Mouse (Mus musculus) adrenal gland, adult 8-10 months (tissue): Measurements from ENCODE around the gene Slamf1. TPM values are rescaled to one million over a fixed set of nuclear protein-coding genes. Genes with fewer than 3 reads are reported as not detected.
"Not testable (repeated sequence)": the region's sequence is repeated elsewhere in the genome, so short reads cannot be mapped to it uniquely, and the experiment has no call there.

ENCODE experiments used
- DNase-seq: peaks from one replicate; pipeline ENCODE4 v3.0.0; 2022
- total RNA-seq, 4 experiments: library from RNA; stranded (reverse); gene quantifications; 2 replicates each; pipeline ENCODE4 v1.2.4; 2022

Slamf1 gene
- total RNA-seq, 4 experiments from 2014 or later = 0.11 to 0.17 (median 0.15) TPM; not detected in 1

GRCm38 (mm10) chr1:171811048-171811447, 44.1 kb downstream of the Slamf1 start:
- not testable (repeated sequence) for DNase-seq

GRCm38 (mm10) chr1:171815545-171816439, 48.9 kb downstream of the Slamf1 start:
- no peak for DNase-seq

- no peak for DNase-seq
Observed at GRCm38 (mm10) chr1:171816991-171817390, 50.1 kb downstream of the Slamf1 start.

DNA sequence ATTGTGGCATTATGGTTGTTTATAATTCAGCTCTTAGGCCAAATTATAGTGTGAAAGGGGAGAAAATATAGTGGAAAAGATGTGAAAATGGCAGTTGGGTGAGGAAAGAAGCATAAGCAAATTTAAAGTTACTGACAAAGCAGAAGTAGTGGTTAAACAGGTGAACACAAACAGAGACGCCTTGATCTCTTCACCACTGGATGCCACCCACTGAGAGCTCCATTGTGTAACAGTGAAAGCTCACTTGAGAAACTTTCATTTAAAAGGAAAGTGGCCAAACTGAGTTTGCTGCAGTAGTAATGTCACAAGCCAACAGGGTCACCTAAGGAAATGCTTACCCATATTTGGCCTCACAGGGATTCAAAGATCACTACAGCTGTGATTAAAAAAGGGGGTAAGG, 54.4 kb downstream of the Slamf1 start:
- no peak for DNase-seq

DNA sequence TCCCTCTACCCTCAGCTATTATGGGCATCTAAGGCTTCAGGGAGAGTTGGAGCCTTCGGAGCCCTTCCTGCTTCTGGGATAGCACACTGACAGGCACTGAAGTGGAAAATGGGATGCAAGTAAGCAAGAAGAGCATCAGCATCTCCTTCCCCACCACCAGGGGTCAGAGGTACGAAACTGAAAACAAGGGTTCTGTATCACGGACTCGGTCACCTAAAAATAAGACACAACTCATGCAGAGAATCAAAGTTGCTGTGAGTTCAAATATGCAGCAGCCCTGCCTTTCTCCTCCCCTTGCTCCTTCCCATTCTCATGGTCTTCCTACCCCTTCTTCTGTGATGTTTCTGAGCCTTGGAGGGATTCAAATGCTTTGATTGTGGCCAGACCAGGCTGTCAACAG, 58.5 kb downstream of the Slamf1 start:
- no peak for DNase-seq

GRCm38 (mm10) chr1:171826164-171826563, 59.2 kb downstream of the Slamf1 start:
- no peak for DNase-seq

- no peak for DNase-seq
Observed at GRCm38 (mm10) chr1:171827674-171828073, 60.7 kb downstream of the Slamf1 start.

GRCm38 (mm10) chr1:171839488-171839887, 72.6 kb downstream of the Slamf1 start, which contains the start of gene Cd84:
Cd84 (plus strand) TSS chr1:171839697.
- DNase-seq = no peak

DNA sequence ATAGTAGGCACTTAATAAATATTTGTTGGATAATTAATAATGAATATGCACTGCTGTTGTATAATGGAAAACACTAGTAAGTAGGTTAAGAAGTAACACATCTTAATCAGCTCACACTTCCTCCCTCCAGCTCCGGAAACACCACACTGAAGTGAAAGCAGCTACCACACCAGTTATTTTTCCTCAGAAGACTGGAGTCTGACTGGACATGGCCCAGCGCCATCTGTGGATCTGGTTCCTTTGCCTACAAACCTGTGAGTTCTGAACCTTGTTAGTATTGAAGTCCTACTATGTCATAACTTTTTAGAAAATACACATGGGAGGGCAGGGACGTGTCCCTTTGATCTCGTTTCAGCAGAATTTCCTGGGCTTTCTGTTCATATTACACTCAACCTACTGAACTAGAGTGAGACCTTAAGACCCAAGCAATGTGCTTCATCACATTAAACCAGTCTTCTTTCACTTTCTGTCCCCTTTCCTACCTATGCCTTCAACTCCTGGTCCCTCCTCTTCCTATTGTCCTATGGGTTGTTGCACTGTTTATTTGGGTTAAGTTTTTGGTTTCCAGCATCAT, 73.6 kb downstream of the Slamf1 start:
- DNase-seq = no peak

GRCm38 (mm10) chr1:171845035-171845754, 78.3 kb downstream of the Slamf1 start:
- no peak for DNase-seq

DNA sequence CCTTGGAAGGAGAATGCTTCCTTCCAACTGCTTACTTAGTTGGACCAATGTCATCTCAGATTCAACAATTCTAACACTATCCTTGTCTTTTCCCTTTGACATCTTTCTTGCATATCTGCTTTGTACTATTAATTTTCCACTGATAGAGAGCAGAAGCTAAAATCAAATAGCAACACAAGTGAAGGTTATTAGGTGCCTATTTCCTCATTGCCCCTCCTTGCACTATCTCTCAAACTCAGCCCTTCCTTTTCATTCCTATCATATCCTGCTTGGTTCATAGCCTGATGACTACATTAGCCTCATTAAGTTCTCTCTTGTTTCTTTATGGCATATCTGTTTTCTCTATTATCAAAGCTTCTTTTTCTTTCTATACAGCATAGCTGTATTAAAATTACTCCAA, 81.3 kb downstream of the Slamf1 start:
- no peak for DNase-seq

DNA sequence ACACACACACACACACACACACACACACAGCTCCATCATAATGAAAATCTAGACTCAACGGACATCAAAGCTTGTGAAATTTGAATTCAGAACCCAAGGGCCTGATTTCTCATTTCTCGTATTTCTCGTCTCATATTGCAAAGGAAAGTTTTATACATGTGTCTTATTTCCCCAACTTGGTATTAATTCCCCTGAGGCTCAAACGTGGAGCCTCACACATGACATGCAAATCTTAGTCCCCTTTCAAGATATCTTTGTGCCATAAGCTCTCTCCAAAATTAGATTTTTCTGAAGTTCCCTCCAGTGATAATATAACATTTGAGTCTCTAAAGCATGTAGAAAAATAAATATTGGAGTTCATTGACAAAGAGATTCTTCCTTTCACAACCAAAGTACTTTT, 81.8 kb downstream of the Slamf1 start:
- DNase-seq = no peak

- no peak for DNase-seq
Observed at GRCm38 (mm10) chr1:171849454-171849853, 82.5 kb downstream of the Slamf1 start.

Other genes starting within 250 kb of the Slamf1 start
- not detected for gene Itln1, start 231.8 kb upstream of the Slamf1 start, total RNA-seq
- 1 to 10 TPM in 2 of 4 experiments, under 1 TPM in 2; 0.71 to 1.3 (median 0.97) TPM for gene Cd244a, start 207.9 kb upstream of the Slamf1 start, total RNA-seq
- 1 to 10 TPM in 3 of 4 experiments, under 1 TPM in 1; 0.64 to 3.2 (median 2.1) TPM for gene Ly9, start 159.7 kb upstream of the Slamf1 start, total RNA-seq
- 1 to 10 TPM in 3 of 4 experiments, under 1 TPM in 1; 0.73 to 4.3 (median 2.0) TPM for gene Slamf7, start 114.1 kb upstream of the Slamf1 start, total RNA-seq
- gene Cd48, start 85.1 kb upstream of the Slamf1 start, total RNA-seq = 1 to 10 TPM; 2.5 to 6.8 (median 4.1) TPM
- gene Cd84, start 72.6 kb downstream of the Slamf1 start, total RNA-seq = 10 to 100 TPM in 2 of 4 experiments, 1 to 10 TPM in 2; 4.2 to 16.6 (median 9.7) TPM
- gene Gm10521, start 128.5 kb downstream of the Slamf1 start, total RNA-seq = under 1 TPM; 0.17 to 0.92 (median 0.48) TPM
- gene Slamf6, start 150.4 kb downstream of the Slamf1 start, total RNA-seq = 1 to 10 TPM in 1 of 4 experiments, under 1 TPM in 3; 0.14 to 1.0 (median 0.49) TPM